Mouse (Mus musculus) kidney, postnatal 25 days (tissue): ENCODE measurements at regions not wholly inside any gene's neighbourhood (a gene's known extent, or its start where the extent isn't known, plus 50 kb on each side); places are given as distances from the start of the nearest gene placed in this dataset.
"Not testable (repeated sequence)": the region's sequence is repeated elsewhere in the genome, so short reads cannot be mapped to it uniquely, and the experiment has no call there.

Experiments used
- DNase-seq, 2 experiments: peaks; one replicate each; pipeline ENCODE4 v3.0.0; 2021; ENCODE audit warnings: mixed read lengths in 2 of 2

DNA sequence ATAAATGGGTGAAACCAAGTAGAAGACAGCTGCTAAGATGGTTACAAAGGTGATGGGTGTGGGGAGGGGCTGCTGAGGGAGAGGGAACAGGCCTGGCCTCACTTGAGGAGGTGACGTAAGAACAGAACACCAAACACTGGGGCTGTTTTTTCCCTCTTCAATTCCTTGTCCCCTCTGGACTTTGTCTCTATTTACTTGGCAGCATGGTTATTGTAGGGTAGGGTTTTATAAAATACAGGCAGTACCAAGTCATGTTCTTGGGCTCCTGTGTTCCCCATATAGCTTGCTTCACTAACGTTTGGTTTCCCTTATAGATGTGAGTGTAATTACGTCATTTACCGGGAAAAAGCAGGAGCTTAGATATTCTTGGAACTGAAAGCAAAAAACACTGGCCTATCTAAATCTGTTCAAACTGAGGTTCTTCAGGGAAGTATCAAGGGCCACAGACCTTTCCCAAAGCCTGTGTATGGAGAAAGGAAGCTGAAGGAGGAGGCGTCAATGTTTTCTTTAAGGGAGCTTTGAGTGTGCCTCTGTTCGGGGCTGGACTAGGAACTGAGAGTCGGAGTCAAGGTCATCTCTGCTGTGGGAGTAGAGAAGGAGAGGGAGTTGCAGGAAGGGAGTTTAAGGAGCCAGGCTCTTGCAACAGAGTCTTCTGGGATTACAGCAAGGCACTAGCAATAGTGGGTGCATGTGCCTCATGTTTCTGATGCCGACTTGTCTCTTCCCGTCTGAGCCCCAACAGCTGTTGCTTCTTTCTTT is 85.1 kb upstream of the Atp1b1 start:
- DNase-seq, result no peak

DNA sequence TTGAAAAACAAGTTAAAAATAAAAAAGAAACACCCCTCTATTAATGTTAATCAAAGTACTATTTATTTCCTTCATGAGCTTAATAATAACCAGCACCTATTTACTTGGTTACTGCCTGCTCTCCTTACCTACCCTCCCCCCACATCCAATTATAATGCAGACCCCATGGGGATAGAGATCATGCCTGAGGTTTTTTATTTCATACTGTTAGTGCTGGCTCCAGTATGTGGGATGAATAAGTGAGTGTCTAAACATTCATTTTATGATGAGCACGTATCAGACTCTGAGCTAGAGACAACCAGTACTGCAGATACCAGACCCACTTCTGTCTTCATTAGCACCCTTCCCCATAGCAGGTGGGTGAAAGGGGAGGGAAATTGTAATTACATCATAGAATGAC is 83.6 kb upstream of the Atp1b1 start:
- DNase-seq, result no peak

DNA sequence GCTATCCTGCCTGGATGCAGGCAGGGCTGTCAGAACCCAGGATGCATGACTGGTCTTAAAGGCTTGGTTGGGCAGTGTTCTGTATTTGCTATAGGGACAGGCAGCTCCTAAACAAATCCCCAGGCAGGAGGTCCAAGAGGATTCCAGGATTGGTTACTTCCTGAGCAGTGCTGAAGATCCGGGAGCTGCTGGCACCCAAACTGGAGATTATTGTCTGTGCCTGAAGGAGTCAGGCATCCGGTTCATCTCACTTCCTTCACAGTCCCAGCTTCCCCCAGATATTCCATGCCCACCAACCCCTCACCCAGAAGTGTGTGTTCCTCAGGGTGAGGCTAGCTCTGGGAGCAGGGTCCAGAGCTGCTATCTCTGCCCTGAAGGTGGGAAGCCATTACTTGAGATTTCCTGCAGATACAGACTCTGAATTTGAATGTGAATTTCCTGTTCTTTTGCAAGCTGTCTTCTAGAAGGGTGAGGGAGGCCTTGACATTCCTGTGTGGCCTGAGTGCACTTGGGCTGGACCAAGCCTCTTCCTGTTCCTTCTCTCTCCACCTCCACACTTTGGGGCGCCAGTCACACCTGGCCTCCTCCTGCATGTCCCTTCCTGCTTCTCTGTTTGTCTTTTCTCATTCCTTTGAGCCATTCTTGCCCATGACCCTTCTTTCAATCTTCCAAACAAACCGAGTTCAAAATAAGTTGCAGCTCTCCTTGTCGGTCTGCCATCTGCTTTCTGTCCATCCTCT is 80.3 kb upstream of the Atp1b1 start:
- DNase-seq, result no peak

DNA sequence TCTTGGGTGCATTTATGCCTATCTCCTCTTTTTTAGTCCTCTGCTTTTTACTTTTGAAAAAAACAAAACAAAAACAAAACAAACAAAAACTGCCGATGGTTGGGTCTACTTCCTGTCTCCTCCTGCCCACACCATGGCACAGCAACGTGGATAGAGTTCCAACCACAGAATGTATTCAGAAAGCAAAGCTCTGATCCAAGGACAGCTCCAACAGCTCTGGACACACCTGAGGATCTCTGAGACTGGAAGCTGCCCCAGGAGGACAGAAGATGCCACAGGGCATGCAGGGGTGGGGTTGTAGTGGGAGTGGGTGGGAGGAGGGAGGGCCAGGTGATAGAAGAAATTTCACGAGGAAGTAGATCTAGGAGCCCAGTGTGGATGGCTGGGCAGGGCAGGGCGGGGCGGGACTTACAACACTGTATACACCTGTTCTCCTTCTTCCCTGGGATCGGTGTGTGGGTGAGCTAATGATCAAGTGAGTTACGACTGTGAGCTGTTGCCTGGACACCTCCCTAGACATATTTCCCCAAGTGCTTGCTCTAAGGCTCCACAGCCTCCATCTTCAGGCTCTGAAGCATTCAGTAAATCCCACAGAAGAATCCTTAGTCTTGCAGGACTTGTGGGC is 79.3 kb upstream of the Atp1b1 start:
- DNase-seq, result no peak

DNA sequence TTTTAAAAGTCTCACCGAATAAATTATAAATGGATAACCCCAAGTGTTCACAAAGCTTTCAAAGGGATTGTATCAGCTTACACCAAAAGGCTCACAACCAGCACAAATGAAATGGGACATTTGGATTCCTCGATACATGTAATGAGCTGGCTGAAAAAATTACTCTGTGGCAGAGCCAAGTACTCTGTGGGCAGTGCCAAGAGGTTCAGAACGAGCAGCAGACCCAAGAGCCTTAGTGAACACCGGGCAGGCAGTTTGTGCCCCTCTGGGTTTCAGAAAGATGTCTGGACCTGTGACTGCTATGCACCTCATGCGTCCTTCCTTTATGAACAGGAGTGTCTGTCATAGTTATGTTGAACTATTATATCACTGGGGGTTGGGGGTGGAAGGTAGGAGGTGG is 74.0 kb upstream of the Atp1b1 start:
- DNase-seq, result no peak

DNA sequence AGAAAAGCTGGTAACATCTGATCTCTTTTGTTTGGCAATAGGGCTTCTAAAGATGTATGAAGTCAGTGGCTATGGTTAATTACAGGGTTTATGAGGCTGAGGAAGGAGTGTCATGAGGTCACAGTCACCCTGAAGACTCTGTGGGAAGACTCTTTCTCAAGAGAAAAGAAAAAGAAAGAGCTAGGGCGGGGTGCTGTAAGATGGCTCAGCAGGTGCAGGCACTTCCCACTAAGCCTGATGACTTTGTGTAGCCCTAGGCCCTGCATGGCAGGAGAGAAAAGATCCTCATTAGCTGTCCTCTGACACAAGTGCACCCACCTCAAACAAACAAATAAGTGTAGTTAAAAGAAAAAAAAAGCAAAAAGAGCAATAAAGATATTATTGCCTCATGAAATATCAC is 73.6 kb upstream of the Atp1b1 start:
- DNase-seq, result no peak

DNA sequence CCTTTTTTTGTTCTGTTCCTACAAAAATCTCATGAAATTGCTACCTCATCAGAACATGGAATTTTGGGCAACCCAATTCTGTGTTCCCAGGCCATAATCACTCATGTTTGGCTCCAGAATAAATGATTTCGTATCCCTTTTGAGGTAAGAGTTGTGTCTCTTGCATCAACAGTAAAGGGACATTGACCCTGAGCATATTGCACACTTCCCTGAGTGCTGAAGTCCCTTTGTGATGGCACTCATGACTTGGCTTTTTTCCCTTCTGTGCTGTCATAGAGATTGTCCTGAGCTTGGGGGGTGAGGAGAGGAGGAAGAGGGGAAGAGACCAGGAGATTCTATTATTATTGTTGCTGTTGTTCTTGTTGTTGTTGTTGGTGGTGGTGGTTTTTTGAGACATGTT is 68.6 kb upstream of the Atp1b1 start:
- no peak for DNase-seq

DNA sequence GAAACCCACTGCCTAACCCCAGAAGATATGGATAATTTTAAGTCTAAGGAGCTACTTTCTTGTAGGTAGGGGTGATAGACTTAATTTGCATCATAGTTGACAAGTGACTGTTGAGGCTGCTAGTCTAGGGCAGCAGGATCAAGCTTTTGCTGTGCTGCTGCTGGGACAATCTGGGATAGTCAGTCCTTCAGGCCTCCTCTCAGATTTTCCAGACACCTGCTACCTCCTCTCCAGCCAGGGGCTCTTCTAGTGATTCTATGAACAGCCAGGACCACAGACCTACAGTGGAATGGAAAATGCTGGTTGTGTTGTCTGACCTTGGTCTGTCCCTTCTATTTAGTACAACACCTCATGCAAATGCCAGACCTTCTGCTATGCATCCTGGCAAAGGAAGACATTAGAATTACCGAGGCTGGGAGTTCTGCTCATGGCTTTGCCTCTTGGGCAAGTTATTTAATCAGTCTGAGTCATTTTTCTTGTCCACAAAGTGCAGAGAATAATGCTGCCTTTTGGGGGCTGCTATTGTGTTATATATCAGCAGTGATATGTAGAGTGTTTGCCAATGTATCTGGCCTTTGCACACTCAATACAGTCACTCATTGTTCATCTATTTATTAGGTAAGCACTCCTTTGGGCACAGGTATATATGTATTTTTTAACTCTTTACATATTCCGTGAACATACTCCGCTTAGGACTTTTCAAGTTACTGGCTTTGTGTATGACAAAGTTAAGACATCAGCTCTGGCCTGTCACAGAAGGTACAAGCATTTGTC is 64.4 kb upstream of the Atp1b1 start:
- DNase-seq, result no peak

DNA sequence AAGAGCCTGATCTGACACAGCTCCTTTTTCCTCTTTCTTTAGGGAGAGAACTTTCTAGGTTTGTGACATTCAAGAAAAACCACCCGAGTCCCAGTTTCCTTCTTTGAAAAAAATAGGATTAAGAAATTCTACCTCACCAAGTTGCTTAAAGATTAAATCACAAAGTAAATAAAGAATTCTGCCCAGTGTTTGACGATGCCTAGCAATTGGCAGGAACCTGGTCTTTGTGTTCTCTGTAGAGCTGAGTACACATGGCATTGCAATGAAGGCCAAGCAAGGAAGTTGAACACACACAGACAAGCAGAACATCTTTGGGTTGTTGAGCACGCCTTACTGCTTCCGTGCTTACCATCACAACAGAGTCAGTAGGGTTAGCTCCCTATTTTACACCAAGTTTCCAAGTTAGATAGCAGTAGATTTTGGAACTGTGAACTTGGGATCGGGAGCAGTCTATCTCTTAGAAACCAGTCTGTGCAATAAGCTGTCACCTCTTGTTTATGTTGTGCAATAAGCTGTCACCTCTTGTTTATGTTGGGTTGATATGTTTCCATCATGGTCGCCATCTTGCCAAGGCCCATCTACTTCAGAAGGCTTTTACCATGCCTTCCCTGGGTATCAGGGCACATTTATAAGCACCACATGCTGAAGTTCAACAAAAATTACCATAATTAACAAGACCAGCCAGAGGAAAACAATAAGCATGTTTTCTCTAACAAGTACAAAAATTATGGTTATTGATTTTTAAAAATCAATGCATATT is 63.4 kb upstream of the Atp1b1 start:
- no peak for DNase-seq

DNA sequence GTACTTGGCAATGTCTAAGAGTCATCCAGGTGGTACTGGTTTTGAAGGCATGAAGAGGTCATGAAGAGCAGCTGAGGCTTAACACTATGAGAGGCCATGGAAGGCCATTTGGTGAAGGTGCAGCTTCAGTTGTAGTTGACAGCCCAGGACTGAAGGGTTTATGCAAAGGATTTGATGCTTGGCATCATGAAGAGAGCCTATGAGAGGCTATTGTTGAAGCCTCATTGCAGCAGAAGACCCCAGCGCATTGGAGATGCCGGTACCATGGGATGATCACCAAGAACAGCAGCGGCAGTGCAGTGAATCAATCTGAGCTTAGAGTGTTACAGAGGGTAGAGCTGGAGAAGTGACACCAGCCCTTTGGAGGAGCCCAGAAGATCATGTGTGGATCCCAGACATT is 60.7 kb upstream of the Atp1b1 start:
- no peak for DNase-seq

DNA sequence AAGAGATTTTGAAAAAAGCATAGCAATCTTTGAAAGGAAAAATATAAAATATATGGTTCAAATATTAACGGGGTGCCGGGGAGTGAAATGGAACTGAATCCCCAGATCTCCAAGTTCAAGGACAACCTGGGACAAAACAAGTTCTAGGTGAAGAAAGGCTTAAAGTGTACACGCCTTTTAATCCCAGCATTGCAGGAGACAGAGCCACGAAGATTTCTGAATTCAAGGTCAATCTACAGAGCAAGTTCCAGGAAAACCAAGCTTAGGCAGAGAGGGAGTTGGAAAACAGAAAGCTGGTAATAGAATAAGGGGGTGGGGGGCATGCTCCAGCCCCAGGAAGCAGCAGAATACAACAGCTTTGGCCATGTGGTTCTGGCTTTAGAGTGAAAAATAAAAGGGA is 60.2 kb upstream of the Atp1b1 start:
- no peak for DNase-seq

DNA sequence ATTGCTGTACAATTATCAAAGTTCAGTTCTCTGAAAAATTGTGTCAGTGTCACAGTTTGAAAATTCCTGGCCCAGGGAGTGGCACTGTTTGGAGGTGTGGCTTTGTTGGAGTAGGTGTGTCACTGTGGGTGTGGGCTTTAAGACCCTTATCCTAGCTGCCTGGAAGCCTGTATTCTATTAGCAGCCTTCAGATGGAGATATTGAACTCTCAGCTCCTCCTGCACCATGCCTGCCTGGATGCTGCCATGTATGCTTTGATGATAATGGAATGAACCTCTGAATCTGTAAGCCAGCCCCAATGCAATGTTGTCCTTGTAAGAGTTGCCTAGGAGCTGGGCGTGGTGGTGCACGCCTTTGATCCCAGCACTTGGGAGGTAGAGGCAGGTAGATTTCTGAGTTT is 59.2 kb upstream of the Atp1b1 start:
- not testable (repeated sequence) for DNase-seq

DNA sequence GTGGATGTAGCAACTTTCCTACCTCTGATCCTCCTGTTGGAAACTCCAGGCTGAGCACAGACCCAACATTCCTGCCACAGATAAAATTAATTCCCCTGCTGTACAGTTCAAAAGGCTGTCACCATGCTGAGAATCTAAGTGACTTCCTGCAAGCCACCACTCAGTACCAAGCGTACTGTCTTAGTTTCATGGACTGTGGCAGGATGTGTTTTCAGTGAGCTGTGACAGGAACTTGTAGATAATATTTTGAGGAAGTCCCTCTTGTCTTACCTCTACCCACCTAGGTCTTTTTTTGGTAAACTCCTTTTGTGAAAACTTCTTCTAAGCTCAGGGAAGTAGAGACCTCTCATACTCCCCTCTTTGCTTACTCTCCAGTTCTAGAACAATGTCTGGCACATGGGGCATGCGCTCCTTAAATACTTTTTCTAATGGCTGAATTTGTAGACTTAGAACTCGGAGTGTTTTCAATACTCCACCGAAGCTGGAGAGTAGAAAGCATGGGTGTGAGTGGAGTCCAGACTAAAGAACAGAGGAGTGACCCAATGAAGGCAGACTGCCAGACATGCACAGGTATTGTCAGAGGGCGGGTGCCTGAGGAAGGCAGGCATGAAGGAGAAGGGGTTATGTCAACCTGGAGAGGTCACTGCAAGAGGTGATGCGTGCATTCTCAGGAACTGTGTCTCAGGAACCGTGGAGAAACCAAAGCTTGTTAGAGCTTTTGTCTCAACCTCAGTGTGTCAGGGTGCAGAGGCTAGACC is 53.7 kb upstream of the Atp1b1 start:
- no peak for DNase-seq

DNA sequence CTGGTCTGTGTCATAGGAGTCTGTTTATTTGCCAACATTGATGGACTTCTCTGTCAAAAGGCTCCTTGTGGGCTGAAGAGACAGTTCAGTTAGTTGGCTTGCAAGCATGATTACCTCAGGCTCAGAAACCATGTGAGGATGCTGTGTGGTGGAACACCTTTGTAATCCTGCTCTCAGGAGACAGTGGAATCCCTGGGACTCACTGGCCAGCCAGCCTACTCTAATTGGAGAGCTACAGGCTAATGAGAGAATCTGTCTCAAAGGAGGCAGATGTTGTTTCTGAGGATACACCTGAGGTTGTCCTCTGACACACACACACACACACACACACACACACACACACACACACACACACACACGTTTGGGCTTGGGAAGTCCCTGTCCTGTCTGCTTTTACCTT is 51.1 kb upstream of the Atp1b1 start:
- no peak for DNase-seq

DNA sequence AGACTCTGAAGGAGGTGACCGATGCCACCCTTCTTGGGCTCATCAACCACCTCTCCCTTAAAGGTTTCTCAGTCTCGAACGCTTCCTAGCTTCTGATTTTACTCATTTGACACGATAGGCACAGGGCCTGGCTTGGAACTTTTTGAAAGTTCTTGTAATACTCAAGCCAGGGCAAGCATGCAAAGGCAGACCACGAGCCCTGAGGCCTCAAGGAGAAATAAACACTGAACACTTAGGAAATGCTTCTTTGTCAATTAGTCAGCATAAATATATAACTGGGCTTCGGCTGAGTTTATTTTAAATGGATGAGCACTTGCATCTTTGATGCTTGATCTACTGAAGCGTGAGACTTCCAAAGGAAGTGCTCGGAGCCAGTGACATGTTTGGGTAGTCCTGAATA is 50.4 kb upstream of the Atp1b1 start:
- no peak for DNase-seq

DNA sequence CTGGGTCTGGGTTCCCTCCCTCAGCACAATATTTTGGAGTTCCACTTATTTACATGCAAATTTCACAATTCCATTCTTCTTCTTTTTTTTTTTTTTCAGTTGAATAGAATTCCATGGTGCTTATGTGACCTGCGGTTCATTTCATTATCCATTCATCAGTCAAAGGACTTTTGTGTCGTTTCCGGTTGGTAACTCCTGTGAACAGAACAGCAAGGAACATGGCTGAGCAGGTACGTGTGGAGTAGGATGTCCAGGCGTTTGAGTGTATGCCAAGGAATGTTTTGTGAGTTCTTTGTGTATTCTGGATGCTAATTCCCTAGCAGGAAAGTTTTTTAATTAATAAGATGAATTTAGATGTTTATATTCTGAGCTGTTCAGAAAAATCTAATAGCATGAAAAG is 50.0 kb upstream of the Atp1b1 start:
- DNase-seq, result no peak
